Mouse (Mus musculus) bone marrow macrophage, adult 2 months (primary cell): ENCODE results near the gene Olfr13.
"Not testable (repeated sequence)": the region's sequence is repeated elsewhere in the genome, so short reads cannot be mapped to it uniquely, and the experiment has no call there.

Source experiments
- CTCF ChIP-seq: IDR thresholded peaks from 2 replicates; pipeline ENCODE4 v1.5.1; 2012; ENCODE audit warnings: low read depth, mild to moderate bottlenecking, low read length, moderate library complexity
- POLR2A ChIP-seq: IDR thresholded peaks from 2 replicates; pipeline ENCODE4 v1.6.1; 2012; ENCODE audit warnings: mild to moderate bottlenecking, low read depth, low read length, borderline replicate concordance

- TF ChIP-seq POLR2A, CTCF: not testable (repeated sequence)
These were observed 25.7 kb upstream of the Olfr13 start, which contains the start of gene Olfr237-ps1 for GRCm38 (mm10) chr6:43146267-43146666.
